Mouse (Mus musculus) adrenal gland, adult 8-10 months (tissue): ENCODE measurements around the gene Atp6v1c2. TPM values are rescaled to one million over a fixed set of nuclear protein-coding genes. Genes with fewer than 3 reads are reported as not detected.
A peak's percentile ranks its signal among the peaks of the same experiment; 100 is the strongest.

Source experiments
- DNase-seq: peaks from one replicate; pipeline ENCODE4 v3.0.0; 2022
- total RNA-seq, 4 experiments: library from RNA; stranded (reverse); gene quantifications; 2 replicates each; pipeline ENCODE4 v1.2.4; 2022

Gene Atp6v1c2
- total RNA-seq, result 1 to 10 TPM; 1.2 to 4.0 (median 2.2) TPM

DNA sequence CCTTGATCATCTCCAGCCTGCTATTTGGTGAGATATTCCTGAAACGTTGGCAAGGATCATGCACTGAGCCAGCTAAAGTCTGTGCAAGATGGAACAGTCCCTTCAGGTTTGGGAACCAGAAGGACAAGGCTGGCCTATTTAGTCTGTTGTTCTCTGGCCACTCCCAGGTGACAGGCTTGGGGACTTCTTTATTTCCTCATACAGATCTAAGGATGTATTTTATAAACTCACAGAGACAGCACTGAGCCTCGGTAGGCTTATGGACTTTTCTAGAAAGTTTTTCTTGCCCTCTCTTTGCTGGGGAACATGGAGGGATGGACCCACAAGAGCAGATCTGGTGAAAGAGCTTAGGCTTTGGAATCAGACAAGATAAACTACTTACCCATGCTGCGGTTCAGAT is at the start of gene Atp6v1c2:
TSS of gene Atp6v1c2 (minus strand) at position 101 of the 400 bp plus-strand sequence.
- DNase-seq, result no peak

DNA sequence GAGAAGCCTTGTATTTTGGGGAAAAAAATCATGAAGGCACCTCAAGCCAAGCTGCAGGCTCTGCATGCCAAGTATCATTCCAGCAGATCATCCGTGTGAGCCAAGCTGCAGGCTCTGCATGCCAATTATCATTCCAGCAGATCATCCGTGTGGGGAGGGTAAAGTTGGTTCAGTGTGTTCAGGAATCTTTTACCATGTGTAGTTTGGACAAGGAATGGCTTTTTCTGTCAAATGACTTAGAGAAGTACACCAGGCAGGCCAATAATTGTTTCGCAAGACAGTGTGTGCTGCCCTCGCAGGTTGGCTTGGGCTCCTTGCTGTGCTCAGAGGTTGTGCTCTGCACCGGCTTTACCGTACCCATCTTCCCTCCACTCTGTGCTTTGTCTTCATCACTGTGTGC is 47.4 kb upstream of the Atp6v1c2 start:
- DNase-seq, result no peak

DNA sequence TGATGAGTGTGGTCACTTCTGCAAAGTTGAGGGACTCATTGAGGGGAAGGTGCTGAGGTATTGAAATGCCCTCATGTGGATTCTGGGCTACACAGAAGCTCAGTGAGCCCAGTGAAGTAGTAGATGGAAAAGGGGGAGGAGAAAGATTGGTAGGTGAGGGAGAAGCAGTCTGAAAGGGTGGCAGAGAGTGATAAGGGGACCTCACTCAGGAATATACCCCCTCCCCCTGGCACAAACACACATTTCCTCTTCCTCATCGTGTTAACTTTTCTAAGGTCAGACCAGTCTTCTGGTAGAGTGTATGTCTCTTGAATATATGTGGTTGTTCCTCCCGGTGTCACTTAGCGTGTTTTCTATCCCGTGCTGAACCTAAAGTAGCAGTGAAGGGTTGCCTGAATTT is 46.1 kb upstream of the Atp6v1c2 start:
- no peak for DNase-seq

DNA sequence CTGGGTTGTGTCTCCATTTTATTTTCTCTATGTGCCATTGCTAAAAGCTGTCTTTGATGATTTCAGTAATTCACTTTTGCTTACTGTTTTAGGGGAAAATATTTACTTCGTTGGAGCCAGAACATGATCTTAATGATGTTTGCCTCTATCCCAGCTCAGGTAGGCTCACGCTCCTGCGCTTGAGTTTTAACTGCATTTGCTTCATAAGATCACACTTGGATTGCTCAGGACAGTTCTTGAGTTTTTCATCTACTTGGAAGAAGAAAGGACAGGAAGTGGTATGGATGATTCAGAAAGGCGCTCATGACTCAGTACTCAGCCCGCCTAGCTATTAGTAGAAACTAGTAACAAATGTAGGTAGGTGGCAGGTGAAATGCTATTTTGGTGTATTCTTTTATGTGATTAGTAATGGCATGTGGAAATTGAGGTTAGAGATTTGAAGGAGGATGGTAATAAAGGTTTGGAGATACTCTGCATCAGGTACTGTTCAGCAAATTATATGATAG is 44.4 kb upstream of the Atp6v1c2 start:
- no peak for DNase-seq

DNA sequence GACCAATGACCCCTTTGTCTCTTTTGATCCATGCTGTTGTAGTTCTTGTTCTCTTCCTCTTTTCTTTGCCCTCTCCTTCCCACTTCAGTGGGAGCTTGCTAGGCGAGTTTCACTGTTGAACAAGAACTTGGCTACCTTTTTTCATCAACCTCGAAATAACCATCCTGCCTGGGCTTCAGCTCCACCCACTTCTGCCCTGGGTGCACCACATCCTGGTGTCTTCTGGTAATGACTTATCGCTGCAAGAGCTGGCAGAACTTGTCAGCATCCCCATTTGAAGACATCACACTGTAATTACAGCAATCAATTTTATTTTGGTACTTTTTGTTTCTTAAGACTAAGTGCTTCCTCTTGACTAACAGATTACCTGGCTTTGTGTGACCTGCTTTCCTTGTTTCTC is 43.5 kb upstream of the Atp6v1c2 start:
- no peak for DNase-seq

DNA sequence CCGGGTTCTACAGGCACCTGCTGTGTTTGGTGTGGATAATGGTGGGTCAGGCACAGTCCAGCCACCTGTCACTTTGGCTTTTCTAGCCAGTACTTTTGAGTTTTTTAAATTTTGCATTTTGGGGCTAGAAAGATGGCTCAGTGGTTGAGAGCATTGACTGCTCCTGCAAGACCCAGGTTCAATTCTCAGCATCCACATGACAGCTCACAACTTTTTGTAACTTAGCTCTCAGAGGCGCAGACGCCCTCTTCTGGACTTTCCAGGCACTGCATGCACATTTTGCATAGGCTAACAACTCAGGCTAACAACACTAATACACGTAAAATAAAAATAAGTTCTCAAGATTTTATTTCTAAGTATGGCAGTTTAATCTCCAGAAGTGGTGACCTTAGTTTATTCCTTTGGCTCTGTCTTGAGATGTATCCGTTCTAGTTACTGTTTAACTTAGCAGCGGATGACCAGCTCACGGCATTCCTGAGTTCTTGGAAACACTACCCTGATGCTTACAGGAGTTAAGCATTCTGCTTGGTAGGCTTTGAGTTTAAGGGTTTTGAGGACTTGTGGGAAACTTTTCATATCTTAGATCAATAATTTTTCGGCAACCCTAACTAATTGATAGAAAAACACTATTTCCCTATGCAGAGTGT is 42.6 kb upstream of the Atp6v1c2 start:
- no peak for DNase-seq

DNA sequence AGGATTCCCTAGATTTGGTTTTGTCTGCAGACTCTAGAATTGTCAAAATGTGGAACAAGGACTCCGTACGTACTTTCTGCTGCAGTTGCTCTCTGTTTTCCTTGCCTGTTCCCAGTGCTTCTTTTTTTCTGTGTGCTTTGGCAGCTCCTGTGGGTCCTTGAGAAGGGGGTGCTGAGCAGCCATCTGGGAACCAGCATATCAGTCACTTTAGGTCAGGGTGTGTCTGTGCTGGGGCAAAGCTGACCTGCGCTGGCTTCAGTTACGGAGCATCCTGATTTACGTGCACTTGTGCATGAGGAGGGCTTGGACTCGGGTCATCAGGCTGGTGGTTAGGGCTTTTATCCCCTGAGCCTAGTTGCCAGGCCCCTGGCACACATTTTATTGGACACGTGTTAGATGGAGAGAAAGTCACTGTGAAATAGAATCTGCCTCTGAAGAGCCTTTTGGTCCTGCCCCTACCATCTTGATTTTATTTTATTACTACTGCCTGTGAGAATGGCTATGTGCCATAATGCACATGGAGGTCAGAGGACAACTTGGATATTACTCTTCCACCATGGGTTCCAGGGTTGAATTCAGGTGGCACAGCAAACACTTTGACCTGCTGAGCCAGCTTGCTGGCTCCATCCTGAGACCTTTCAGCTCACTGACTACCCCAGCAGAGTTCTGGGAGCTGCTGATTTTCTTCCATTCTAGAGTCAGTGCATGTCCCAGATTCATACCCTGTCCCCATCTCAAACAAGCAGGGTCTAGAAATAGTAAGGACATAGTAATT is 40.6 kb upstream of the Atp6v1c2 start:
- DNase-seq, result peak; percentile 45

DNA sequence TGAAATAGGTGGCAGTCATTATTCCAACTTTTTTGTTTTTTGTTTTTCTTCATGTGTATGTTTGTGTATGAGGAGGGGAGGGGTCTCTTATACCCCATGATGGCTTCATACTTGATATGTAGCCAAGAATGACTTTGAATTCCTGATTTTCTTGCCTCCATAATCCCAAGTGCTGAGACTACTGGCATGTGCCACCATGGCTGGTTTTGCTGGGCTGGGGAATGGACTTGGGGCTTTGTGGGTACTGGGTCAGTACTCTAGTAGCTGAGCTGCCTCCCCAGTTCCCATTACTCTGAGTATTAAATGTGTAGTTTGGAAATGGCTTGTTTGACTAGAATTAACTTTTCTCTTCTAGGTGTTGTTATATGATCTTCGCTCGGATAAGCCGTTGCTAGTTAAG is 40.0 kb upstream of the Atp6v1c2 start:
- DNase-seq, result no peak

DNA sequence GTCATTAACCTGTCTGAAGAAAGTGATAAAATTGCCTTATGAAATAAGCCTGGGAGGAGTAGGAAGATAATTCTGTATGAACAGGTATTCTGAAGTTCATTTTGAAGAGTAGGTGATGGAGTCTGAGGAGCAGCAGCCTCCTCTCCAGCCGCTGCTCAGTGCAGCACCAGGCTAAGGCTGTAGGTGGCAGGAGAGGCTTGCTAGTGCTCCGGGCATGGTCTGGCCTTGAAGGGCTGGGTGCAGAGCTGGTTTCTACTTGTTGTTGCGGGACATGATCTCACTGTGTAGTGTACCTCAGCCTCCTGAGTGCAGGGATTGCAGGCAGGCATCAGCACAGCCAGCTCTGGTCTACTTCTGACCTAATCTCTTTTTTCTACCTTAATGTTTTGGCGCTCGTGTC is 37.8 kb upstream of the Atp6v1c2 start:
- DNase-seq, result peak; percentile 75

DNA sequence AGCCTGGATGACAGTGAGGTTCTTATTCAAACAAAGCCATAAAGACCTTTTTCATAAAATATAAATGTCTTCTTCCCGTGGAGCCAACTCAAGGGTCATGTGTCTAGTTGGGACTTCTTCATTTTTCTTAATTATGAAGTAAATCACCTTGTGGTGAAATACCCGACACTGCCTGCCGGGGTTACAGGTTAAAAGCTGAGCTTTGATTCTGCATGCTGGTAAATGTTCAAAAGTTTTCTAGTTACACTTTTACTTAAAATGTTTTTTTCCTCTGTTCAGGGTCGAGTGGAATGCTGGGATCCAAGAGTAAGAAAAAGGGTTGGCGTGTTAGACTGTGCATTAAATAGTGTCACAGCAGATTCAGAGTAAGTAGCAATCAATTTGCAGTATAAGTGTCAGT is 33.2 kb upstream of the Atp6v1c2 start:
- no peak for DNase-seq

DNA sequence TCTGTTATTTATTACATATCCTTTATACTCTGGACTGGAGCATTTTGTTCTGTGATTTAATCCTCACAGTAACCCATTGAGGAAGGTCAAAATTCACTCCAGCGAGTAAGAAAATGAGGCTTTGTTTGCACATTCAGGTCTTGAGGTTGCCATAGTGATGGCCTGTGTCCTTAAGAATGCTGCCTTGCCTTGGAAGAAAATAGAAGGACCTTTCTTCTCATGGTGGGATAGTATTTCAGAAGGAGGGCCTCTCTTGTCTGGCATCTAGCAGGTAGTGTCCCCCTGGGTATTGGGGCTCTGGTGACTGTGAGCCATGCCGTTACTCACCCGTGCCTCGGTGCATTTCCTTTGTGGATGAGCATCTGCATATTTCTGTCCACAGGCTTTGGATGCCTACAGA is 31.5 kb upstream of the Atp6v1c2 start:
- DNase-seq, result no peak

DNA sequence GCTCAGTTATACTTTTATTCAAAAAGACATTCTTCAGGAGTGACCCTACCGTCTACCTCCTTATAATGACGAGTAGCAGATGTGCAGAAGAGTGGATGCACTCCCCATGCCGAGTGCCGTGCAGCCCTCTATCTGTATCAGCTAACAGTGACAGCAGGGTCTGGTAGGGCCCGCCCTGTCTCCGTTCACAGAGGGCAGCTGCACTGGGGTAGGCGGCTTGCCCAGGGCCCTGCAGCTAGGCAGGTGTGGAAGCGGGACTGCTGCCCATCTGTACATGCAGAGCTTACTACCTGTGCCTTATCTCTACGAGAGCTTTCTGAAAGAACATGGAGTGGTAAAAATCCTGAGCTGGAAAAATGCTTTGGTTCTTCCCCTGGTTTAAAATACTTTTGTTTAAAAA is 30.9 kb upstream of the Atp6v1c2 start:
- no peak for DNase-seq

DNA sequence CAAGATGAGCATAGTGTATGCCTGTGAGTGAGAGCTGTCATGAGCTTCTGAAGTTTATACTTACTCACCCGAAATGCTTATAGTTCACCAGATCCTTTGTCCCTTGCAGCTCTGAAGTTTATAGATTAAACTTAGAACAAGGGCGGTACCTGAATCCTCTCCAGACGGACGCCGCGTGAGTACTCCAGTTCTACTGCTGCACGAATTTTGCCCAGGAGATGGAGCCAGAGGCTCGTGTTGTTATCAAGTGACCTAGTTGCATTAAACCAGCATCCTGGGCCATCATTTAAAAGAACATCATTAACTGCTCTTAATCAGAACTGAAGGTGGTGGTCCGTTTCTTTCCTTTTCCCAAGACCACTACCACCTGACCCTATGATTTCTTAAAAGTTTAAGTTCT is 29.8 kb upstream of the Atp6v1c2 start:
- DNase-seq, result no peak

DNA sequence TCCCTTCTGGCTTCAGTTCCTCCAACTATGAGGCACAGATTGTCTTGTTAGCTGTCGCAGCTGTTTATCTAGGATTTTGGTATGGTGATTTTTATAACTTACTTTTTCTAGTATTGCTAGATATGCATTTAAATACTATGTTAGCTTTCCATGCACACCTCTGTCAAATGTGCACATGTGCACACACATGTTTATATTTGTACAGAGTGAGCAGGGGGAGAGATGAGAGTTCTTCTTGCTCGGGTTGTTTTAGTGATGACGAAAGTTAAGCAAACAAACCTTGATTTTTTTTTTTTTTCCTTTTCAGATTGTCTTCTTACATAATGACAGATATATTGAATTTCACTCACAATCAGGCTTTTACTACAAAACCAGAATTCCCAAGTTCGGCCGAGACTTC is 28.6 kb upstream of the Atp6v1c2 start:
- no peak for DNase-seq

DNA sequence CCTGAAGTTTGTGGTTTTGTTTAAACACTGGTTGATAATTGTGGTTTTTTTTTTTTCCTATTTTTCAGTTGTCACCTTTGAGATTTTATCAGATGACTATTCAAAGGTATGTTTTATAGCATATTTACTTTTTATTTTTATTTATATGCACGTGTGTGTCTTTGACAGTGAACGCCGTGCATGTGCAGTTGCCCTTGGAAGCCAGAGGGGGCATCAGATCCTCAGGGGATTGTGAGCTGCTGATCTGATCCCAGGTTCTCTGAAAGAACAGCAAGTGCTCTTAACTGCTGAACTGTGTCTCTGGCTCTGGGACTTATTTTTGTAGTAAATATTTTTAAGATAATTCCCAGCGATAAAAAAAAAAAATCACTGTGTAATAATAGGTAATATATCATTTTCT is 27.7 kb upstream of the Atp6v1c2 start:
- no peak for DNase-seq

DNA sequence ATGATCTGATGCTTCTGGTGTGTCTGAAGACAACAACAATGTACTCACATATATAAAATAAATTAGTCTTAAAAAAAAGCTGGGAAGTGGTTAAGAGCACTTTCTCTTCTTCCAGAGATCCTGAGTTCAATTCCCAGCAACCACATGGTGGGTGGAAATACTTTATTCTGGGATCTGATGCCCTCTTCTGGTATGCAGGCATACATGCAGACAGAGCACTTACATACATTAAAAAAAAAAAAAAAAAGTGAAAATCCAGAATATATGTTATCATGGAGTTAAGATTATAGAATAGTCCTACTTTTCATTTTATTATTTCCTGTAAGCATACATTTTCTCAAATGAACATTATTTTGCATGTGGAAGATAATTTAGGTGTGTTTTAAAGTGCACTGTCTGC is 20.9 kb upstream of the Atp6v1c2 start:
- DNase-seq, result no peak

DNA sequence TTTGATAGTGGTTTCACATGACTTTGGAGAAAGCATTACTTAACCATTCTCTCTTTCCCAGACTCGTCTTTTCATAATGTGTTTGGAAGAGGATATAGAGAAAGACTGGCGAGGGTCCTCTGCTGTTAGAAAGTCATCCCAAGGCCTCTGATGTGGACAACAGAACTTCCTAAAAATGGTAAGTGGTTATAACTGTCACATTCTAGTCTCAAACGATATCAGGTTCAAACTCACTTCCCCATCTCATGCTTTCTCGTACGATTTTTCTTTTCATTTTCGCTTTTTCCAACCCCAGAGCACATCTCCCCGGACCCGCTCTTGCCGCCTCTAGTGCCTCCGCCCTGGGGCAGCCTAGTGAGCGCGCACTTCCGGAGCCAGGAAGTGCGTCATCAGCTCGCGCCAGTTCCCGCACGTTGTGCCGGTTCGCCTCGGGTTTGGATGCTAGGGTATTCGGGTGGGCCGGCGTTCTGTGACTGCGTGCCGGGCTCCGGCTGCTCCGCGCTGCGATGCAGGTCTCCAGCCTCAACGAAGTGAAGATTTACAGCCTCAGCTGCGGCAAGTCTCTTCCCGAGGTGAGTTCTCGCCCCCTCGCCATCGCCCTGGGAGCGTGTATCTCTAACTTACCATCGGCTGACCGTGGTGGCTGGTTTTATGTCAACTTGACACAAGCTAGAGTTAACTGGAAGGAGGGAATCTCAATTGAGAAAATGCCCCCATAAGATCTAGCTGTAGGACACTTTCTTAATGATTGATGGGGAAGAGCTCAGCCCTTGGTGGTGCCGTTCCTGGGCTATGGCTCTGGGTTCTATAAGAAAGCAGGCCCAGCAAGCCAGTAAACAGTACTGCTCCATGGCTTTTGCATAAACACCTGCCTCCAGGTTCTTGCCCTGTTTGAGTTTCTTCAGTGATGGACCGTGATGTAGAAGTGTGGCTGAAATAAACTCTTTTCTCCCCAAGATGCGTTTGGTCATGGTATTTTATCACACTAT is 19.2 kb upstream of the Atp6v1c2 start, which contains the start of gene Nol10:
TSS of gene Nol10 (plus strand) at position 411 of the 989 bp plus-strand sequence.
- DNase-seq, result peak; percentile 79

DNA sequence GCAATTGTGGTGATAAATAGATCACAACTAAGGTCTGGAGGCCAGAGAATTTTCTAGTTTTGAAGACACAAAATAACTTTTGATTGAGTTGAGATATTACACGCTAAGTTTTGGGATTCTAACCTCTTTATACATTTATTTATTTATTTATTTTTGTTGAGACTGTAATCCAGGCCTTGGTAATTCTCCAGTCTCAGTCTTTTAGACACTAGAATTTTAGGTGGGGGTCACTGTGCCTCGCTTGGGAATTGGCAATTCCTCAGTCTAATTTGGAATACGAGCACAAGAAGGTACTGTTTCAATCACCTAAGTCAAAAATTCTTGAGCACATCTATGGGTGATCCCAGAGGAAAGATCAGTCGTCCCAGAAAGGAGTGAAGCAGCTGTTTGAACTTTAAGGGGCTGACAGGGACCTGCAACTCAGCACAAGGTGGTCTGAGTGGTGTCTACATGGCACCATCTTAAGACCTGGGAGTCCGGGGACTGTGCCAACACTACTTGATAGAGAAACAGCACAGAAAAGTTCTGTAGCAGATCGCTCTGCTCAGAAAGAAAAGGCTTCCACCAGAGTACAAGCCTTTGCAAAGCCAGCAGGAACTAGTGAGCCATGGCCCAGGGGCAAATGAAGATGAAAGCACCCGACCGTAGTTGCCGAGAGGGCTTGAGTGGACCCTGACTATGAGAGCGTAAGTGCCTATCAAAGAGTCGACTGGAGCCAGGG is 18.3 kb upstream of the Atp6v1c2 start:
- DNase-seq, result no peak

DNA sequence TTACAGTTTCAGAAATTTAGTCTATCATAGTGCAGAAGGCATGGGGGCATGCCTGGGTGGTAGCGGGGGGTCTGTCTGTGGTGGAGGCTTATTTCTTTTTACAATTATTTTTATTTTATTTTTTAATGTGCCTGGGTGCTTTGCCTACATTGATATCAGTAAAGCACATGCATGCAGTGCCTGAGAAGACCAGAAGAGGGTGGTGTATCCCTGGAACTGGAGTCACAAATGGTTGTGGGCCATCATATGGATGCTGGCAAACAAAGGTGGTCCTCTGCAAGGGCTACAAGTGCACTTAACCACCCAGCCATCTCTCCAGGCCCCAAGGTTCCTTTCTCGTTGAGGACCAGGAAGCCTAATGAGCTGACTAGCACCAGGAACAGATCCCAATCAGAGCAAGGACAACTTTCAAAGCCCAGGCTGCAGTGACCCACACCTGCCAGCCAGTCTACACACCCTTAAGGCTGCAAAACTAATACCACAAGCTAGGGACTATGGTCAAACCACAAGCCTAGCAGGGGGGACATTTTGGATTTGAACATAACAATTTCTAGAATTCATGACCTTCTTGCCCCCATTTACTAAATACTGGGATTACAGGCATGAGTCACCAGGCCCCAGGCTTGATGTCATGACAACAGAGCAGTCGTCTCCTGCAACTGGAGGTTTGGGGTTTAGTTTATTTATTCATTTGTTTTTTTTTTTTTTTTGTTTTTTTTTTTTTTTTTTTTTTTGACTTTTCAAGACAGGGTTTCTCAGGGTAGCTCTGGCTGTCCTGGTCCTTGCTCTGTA is 10.2 kb upstream of the Atp6v1c2 start:
- DNase-seq, result no peak

DNA sequence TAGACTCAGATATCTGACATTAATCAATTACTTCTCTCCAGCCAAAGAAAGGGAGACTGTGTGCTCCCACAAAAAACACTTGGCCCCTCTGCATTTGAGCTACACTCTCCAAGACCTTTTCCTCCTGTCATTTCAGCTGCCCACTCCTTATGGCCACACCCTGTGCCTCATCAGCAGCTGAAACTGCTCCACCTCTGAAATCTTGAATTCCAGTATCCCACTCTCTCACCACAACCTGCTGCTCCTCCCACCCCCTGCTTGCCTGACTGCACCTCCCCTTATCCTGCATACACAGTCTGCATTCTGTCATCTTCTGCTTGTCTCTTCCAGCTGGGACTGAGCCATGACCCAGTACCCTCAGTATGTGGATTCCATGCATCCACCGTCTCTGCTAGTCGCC is 9.2 kb upstream of the Atp6v1c2 start:
- DNase-seq, result no peak

DNA sequence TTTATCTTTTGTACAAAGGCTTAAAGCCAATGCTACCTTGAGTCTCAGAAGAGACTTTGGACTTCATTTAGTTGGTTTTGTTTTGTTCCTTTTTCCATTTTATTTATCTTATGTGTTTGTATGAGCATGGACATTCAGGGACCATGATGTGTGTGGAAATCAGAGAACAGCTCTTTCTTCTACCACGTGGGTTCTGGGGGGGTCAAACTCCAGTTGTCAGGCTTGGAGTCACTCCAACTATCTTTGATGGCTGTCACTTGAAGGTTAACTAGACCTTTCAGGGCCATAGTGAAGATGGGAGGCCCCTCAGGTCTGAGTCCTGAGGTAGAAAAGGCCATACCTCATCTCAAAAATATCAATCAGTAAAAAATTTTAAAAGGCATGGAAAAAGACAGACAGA is 4.3 kb upstream of the Atp6v1c2 start:
- no peak for DNase-seq
